Comparison of ENCODE assay signal across 16 mouse cellular contexts in the genomic region with DNA sequence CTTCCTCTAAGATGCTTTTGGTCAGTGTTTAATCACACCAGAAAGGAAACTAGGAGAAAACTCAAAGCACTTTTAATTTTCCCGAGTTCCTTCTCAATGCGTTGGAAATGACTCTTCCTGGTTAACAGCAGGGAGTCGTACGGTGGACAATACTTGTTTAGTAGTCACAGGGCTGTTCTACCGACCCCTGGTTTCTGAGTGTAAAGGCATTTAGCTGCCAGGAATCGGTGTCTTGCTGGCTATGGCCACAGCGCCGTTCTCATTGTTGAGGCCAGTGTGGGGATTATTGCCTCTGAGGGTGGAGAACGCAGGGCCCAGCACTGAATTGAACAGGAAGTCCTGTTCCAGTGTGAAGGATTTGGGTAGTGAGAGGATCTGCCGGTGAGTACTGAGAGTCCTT. TPM values are rescaled to one million over a fixed set of nuclear protein-coding genes. Genes with fewer than 3 reads are reported as not detected.
"Had no signal": no experiment of that assay in that cellular context is flagged by ENCODE, and none has a peak within 500 bp of the region (broad histone marks: within the 10 kb centered on the region; RNA-seq: fewer than 3 reads in every experiment).

No protein-coding gene starts in this region.

- DNase-seq: kidney, postnatal 25 days; liver, embryonic 13.5 days; lung, adult 2 months; lung, postnatal 14 days; lung, postnatal 4 days; retina, postnatal 1 day; right cerebral cortex, postnatal 25 days; spleen, adult 18-20 months; thymus, postnatal 25 days had no signal

- H3K4me1 ChIP-seq: liver, embryonic 13.5 days; midbrain, embryonic 15.5 days; neural tube, embryonic 13.5 days; stomach, embryonic 15.5 days had no signal

- H3K9me3 ChIP-seq: liver, embryonic 13.5 days; midbrain, embryonic 15.5 days; neural tube, embryonic 13.5 days; stomach, embryonic 15.5 days had no signal

- ATAC-seq: midbrain, embryonic 15.5 days had no signal

- H3K9ac ChIP-seq: liver, embryonic 13.5 days; midbrain, embryonic 15.5 days; neural tube, embryonic 13.5 days; stomach, embryonic 15.5 days had no signal

- H3K27ac ChIP-seq: kidney, postnatal 0 days; liver, embryonic 13.5 days; midbrain, embryonic 15.5 days; neural tube, embryonic 13.5 days; stomach, embryonic 15.5 days had no signal

- H3K36me3 ChIP-seq: liver, embryonic 13.5 days; midbrain, embryonic 15.5 days; neural tube, embryonic 13.5 days; stomach, embryonic 15.5 days had no signal

- H3K4me3 ChIP-seq: liver, embryonic 13.5 days; midbrain, embryonic 15.5 days; myocyte; neural tube, embryonic 13.5 days; stomach, embryonic 15.5 days had no signal

- H3K27me3 ChIP-seq: liver, embryonic 13.5 days; midbrain, embryonic 15.5 days; neural tube, embryonic 13.5 days; stomach, embryonic 15.5 days had no signal

RNA-seq across cellular contexts. Expression of gene Rbm20, which starts 13.7 kb away (rescaled TPM):
- total RNA-seq: monocyte, adult 5-6 weeks; neutrophil, adult 5-6 weeks had no signal
